Mouse (Mus musculus) cerebral cortex, adult 2 months (tissue): ENCODE results near the gene Anpep.

Experiments
- WGBS: fragments of 180-500 bp; shearing (Covaris S2); methylation state at CpG from one replicate; pipeline ENCODE4 v1.1.7; 2018; 5-methylcytosine and 5-hydroxymethylcytosine counted together

The Anpep gene

GRCm38 (mm10) chr7:79810611-79811506 lies 50.0 kb downstream of the Anpep start, which contains the start of gene Mesp2:
Gene Mesp2, plus strand, starts transcription at chr7:79810727.
- WGBS, result 18% methylated on average over 71 of the region's 71 CpGs

GRCm38 (mm10) chr7:79808561-79808960 lies 52.3 kb downstream of the Anpep start:
- WGBS, result 91% methylated on average over 7 of the region's 7 CpGs

GRCm38 (mm10) chr7:79803887-79804286 lies 57.0 kb downstream of the Anpep start:
- WGBS, result 45% methylated on average over 2 of the region's 2 CpGs

GRCm38 (mm10) chr7:79802037-79802436 lies 58.8 kb downstream of the Anpep start:
- WGBS, result 88% methylated on average over 5 of the region's 5 CpGs

- WGBS, result 89% methylated on average over 11 of the region's 11 CpGs
Measured at GRCm38 (mm10) chr7:79801391-79801790, 59.5 kb downstream of the Anpep start.

- 88% methylated on average over 4 of the region's 4 CpGs for WGBS
Measured at GRCm38 (mm10) chr7:79800336-79800735, 60.5 kb downstream of the Anpep start.

GRCm38 (mm10) chr7:79799506-79799905 lies 61.4 kb downstream of the Anpep start:
- WGBS, result 78% methylated on average over 6 of the region's 6 CpGs

GRCm38 (mm10) chr7:79799048-79799447 lies 61.8 kb downstream of the Anpep start:
- 3% methylated on average over 8 of the region's 8 CpGs for WGBS

GRCm38 (mm10) chr7:79798606-79799005 lies 62.3 kb downstream of the Anpep start:
- 32% methylated on average over 5 of the region's 5 CpGs for WGBS

GRCm38 (mm10) chr7:79793688-79794087 lies 67.2 kb downstream of the Anpep start, which contains the start of gene Mesp1:
Gene Mesp1, minus strand, starts transcription at chr7:79793788.
- WGBS, result 87% methylated on average over 6 of the region's 6 CpGs

GRCm38 (mm10) chr7:79792635-79793421 lies 68.0 kb downstream of the Anpep start:
- 2% methylated on average over 80 of the region's 80 CpGs for WGBS

GRCm38 (mm10) chr7:79789812-79790211 lies 71.0 kb downstream of the Anpep start:
- WGBS, result 77% methylated on average over 2 of the region's 2 CpGs

GRCm38 (mm10) chr7:79786295-79786694 lies 74.6 kb downstream of the Anpep start:
- 23% methylated on average over 6 of the region's 6 CpGs for WGBS

- 94% methylated on average over 2 of the region's 2 CpGs for WGBS
Measured at GRCm38 (mm10) chr7:79782516-79782855, 78.4 kb downstream of the Anpep start.

GRCm38 (mm10) chr7:79781826-79782515 lies 78.9 kb downstream of the Anpep start:
- 76% methylated on average over 11 of the region's 11 CpGs for WGBS

- 22% methylated on average over 16 of the region's 16 CpGs for WGBS
Measured at GRCm38 (mm10) chr7:79780647-79781626, 79.9 kb downstream of the Anpep start.
